ENCODE assay signal across 8 mouse cellular contexts in genomic region chr8:113582180-113582975, GRCm38 (mm10). TPM values are rescaled to one million over a fixed set of nuclear protein-coding genes. Genes with fewer than 3 reads are reported as not detected.
DNase-seq lines count a peak whose midpoint lies in the region; ATAC-seq and TF ChIP-seq lines count a peak whose summit lies in the region.

No protein-coding gene starts in this region.

- 26% methylated on average over 16 of the region's 16 CpGs for WGBS in liver, adult 2 months
- WGBS in liver, embryonic 11.5 days = 28% methylated on average over 16 of the region's 16 CpGs
- 29% methylated on average over 16 of the region's 16 CpGs for WGBS in heart, embryonic 14.5 days
- 18% methylated on average over 16 of the region's 16 CpGs for WGBS in stomach, embryonic 15.5 days

- no peak overlapping the region for H3K4me3 ChIP-seq in liver, adult 2 months (ENCODE audit: insufficient read depth, low read depth, low read length)
- H3K4me3 ChIP-seq in liver, embryonic 11.5 days (ENCODE audit: low read depth, low read length) = no peak overlapping the region
- no peak overlapping the region for H3K4me3 ChIP-seq in heart, embryonic 14.5 days (ENCODE audit: control insufficient read depth in 1 of 2, insufficient read depth in 1 of 2, low read depth in 1 of 2, low read length in 2 of 2)
- no peak overlapping the region for H3K4me3 ChIP-seq in stomach, embryonic 15.5 days (replicated peaks)

- no peaks in the 10 kb centered on the region for H3K4me1 ChIP-seq in liver, adult 2 months (ENCODE audit: control insufficient read depth, insufficient read depth, low read length)
- no peaks in the 10 kb centered on the region for H3K4me1 ChIP-seq in liver, embryonic 11.5 days (replicated peaks; ENCODE audit: control insufficient read depth, insufficient read depth, low read length)
- H3K4me1 ChIP-seq in heart, embryonic 14.5 days (ENCODE audit: control insufficient read depth in 2 of 2, insufficient read depth in 2 of 2, low read length in 2 of 2) = peaks cover 12 to 13% of the 10 kb centered on the region in 2 experiments
- peaks cover 7% of the 10 kb centered on the region; the same call in 1 of the 2 replicates for H3K4me1 ChIP-seq in stomach, embryonic 15.5 days

- no peaks in the 10 kb centered on the region for H3K79me2 ChIP-seq in liver, adult 2 months (ENCODE audit: control insufficient read depth, insufficient read depth, low read length)

- no peaks in the 10 kb centered on the region for H3K27me3 ChIP-seq in liver, adult 2 months (ENCODE audit: control insufficient read depth, insufficient read depth, low read length)
- H3K27me3 ChIP-seq in liver, embryonic 11.5 days (replicated peaks; ENCODE audit: control insufficient read depth, insufficient read depth, low read length) = no peaks in the 10 kb centered on the region
- no peaks in the 10 kb centered on the region for H3K27me3 ChIP-seq in heart, embryonic 14.5 days (ENCODE audit: control insufficient read depth, insufficient read depth, low read length)
- H3K27me3 ChIP-seq in stomach, embryonic 15.5 days (replicated peaks) = no peaks in the 10 kb centered on the region

- no peak for TF ChIP-seq POLR2A in liver, adult 2 months (IDR thresholded peaks at IDR 0.05; ENCODE audit: extremely low read depth, insufficient read depth, low read length)

- peak; percentile 46 for TF ChIP-seq CTCF in liver, adult 2 months (IDR thresholded peaks at IDR 0.05; ENCODE audit: low read depth, low read length)

- H3K4me2 ChIP-seq in liver, embryonic 11.5 days = no peak overlapping the region
- H3K4me2 ChIP-seq in heart, embryonic 14.5 days (ENCODE audit: low read length) = peak overlapping the region; percentile 45
- peak overlapping the region; percentile 42 for H3K4me2 ChIP-seq in stomach, embryonic 15.5 days

- no peak overlapping the region for H3K27ac ChIP-seq in liver, adult 2 months (replicated peaks; ENCODE audit: insufficient read depth, low read depth, low read length)
- H3K27ac ChIP-seq in liver, embryonic 11.5 days (ENCODE audit: low read depth, low read length) = no peak overlapping the region
- no peak overlapping the region for H3K27ac ChIP-seq in heart, embryonic 14.5 days (replicated peaks in 1 of 2; ENCODE audit: control insufficient read depth in 1 of 2, insufficient read depth in 1 of 2, low read depth in 2 of 2, low read length in 2 of 2)
- H3K27ac ChIP-seq in stomach, embryonic 15.5 days = no peak overlapping the region

- no peaks in the 10 kb centered on the region for H3K36me3 ChIP-seq in liver, adult 2 months (ENCODE audit: control insufficient read depth, insufficient read depth, low read length)
- no peaks in the 10 kb centered on the region for H3K36me3 ChIP-seq in liver, embryonic 11.5 days (ENCODE audit: control insufficient read depth, insufficient read depth, low read length)
- no peaks in the 10 kb centered on the region for H3K36me3 ChIP-seq in heart, embryonic 14.5 days (ENCODE audit: control insufficient read depth, insufficient read depth, low read length)
- H3K36me3 ChIP-seq in stomach, embryonic 15.5 days = no peaks in the 10 kb centered on the region

- no peak for DNase-seq in liver, adult 2 months (ENCODE audit: extremely low read depth, low read depth, low spot score)
- DNase-seq in liver, embryonic 11.5 days (ENCODE audit: low spot score) = no peak
- peak; percentile 45 to 63 for DNase-seq in kidney, postnatal 4 days
- peak; percentile 32 to 36 for DNase-seq in lung, postnatal 4 days
- no peak for DNase-seq in spleen, postnatal 10 days (ENCODE audit: low spot score in 2 of 2)

- H3K9ac ChIP-seq in liver, adult 2 months (ENCODE audit: low read depth, low read length) = no peak overlapping the region
- no peak overlapping the region for H3K9ac ChIP-seq in liver, embryonic 11.5 days (ENCODE audit: low read depth, low read length)
- no peak overlapping the region for H3K9ac ChIP-seq in heart, embryonic 14.5 days (ENCODE audit: low read length)
- no peak overlapping the region for H3K9ac ChIP-seq in stomach, embryonic 15.5 days

- ATAC-seq in liver, embryonic 11.5 days (replicated peaks; ENCODE audit: low FRiP score) = no peak
- ATAC-seq in common myeloid progenitor, adult 5-6 weeks (replicated peaks; ENCODE audit: low read depth, poor library complexity, severe bottlenecking) = peak; percentile 76
- 0 out of 2 replicates have a peak, but pooled peaks have one; percentile 31 for ATAC-seq in heart, embryonic 14.5 days (ENCODE audit: insufficient number of reproducible peaks, insufficient read depth, low FRiP score, low read depth)
- ATAC-seq in stomach, embryonic 15.5 days (ENCODE audit: insufficient read depth, low FRiP score, low read depth) = peak; percentile 47; the same call in 1 of the 2 replicates

- H3K9me3 ChIP-seq in liver, embryonic 11.5 days (ENCODE audit: control insufficient read depth, low read length) = no peaks in the 10 kb centered on the region
- H3K9me3 ChIP-seq in heart, embryonic 14.5 days (ENCODE audit: control insufficient read depth, low read length) = no peaks in the 10 kb centered on the region
- no peaks in the 10 kb centered on the region for H3K9me3 ChIP-seq in stomach, embryonic 15.5 days

RNA-seq across cellular contexts. Expression of gene Mon1b, which starts 53.0 kb away (rescaled TPM):
- 3.6 and 4.4 TPM in 2 replicates for total RNA-seq in liver, adult 2 months (2014; rRNA removed)
- 3.6 and 4.2 TPM in 2 replicates for polyA plus RNA-seq in liver, adult 2 months (2012; rRNA removed)
- 9.6 and 10.1 TPM in 2 replicates for polyA plus RNA-seq in liver, embryonic 11.5 days (2014; fragmentation: Nextera tagmentation; extraction: Ambion mirVana)
- 15.9 and 18.1 TPM in 2 replicates for total RNA-seq in common myeloid progenitor, adult 5-6 weeks (2017)
- 4.5 and 5.1 TPM in 2 replicates for polyA plus RNA-seq in heart, embryonic 14.5 days (2014; fragmentation: Nextera tagmentation; extraction: Ambion mirVana)
- polyA plus RNA-seq in stomach, embryonic 15.5 days (2015; fragmentation: Nextera tagmentation; extraction: Ambion mirVana) = 6.3 and 7.9 TPM in 2 replicates

Comparison
In these comparisons a context has a peak if more than half of its experiments do, and no peak if none do; other contexts are left out.
1. DNase-seq: peak in kidney, postnatal 4 days (2 of 2) and lung, postnatal 4 days (2 of 2); none in liver, adult 2 months (single experiment), liver, embryonic 11.5 days (single experiment) and spleen, postnatal 10 days (0 of 2).